Mouse (Mus musculus): ENCODE measurements around the gene Itm2b.
A peak's percentile ranks its signal among the peaks of the same experiment; 100 is the strongest.

DNA sequence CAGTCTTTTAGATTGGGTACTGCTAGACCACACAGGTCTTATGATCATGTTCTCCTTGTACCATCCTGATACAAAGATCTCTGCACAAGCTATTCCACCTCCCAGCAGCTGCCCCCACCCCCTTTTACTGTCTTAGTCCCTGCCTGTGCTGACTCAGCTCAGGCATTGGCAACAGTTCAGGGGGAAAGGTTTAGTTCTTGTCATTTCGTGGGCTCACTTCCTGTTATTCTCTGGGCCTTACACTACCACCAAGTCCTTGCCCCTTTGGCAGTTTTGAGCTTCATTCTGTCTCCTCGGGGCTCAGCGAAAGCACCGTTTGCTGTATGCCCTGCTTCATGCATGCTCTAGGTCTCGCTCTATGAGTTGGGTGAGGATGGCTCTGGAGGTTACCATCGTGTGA lies 48.4 kb upstream of the Itm2b start:
- TF ChIP-seq ZC3H11A (IDR thresholded peaks at IDR 0.05; ENCODE audit: low read depth, low read length), result no peak
- TF ChIP-seq POLR2A (IDR thresholded peaks at IDR 0.05; ENCODE audit: low read depth, low read length), result peak; percentile 45; the same call in 1 of the 2 replicates
- no peak for TF ChIP-seq E2F4 (IDR thresholded peaks at IDR 0.05; ENCODE audit: insufficient replicate concordance, low read depth, low read length)
- TF ChIP-seq USF2 (conservative IDR thresholded peaks at IDR 0.05; ENCODE audit: low read depth, low read length), result no peak
- TF ChIP-seq GABPA (IDR thresholded peaks at IDR 0.05; ENCODE audit: insufficient replicate concordance, low read depth, low read length), result no peak
- TF ChIP-seq JUN (IDR thresholded peaks at IDR 0.05; ENCODE audit: insufficient read depth, low read depth, low read length), result no peak
- peak; percentile 36; the same call in 1 of the 2 replicates for TF ChIP-seq BHLHE40 (IDR thresholded peaks at IDR 0.05; ENCODE audit: low read depth, low read length)
- TF ChIP-seq JUND (conservative IDR thresholded peaks at IDR 0.05; ENCODE audit: low read depth, low read length), result 0 out of 2 replicates have a peak, but pooled peaks have one; percentile 25

All from CH12.LX (cell line).